Comparison of ENCODE assay signal across 7 mouse cellular contexts in the genomic region with DNA sequence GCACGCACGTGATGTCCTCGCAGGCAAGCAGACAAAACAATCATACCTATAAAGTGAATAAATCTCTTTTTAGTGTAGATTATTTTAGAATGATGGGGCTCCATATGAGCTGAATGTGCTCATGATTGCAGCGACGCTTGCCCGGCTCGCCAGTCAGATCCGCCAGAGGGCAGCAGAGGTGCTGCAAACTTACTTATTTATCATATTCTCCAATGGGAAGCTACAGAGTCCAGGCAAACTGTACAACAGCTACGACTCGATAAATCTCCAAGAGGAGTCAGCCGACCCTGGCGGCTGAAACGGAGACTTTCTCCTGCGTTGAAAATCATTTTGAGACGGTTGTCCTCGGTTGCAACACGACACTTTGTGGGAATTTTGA. TPM values are rescaled to one million over a fixed set of nuclear protein-coding genes. Genes with fewer than 3 reads are reported as not detected.
DNase-seq lines count a peak whose midpoint lies in the region; ATAC-seq lines count a peak whose summit lies in the region.

No protein-coding gene starts in this region.

- H3K4me2 ChIP-seq in intestine, embryonic 16.5 days (ENCODE audit: low read depth, low read length): peak overlapping the region; percentile 83
- peak overlapping the region; percentile 49 for H3K4me2 ChIP-seq in midbrain, embryonic 11.5 days

- ATAC-seq in intestine, embryonic 16.5 days: peak; percentile 45
- ATAC-seq in midbrain, embryonic 11.5 days (ENCODE audit: low FRiP score): peak; percentile 43

- H3K36me3 ChIP-seq in intestine, embryonic 16.5 days (ENCODE audit: control insufficient read depth, insufficient read depth, low read length): no peaks in the 10 kb centered on the region
- H3K36me3 ChIP-seq in midbrain, embryonic 11.5 days (ENCODE audit: control insufficient read depth, insufficient read depth, low read length): no peaks in the 10 kb centered on the region

- peak; percentile 93 for DNase-seq in adrenal gland, adult 2 months
- DNase-seq in embryo, embryonic 11.5 days (ENCODE audit: low read depth, low spot score): peak; percentile 85
- peak; percentile 68 to 80 for DNase-seq in gastrocnemius, postnatal 4 days (ENCODE audit: low spot score in 2 of 2)
- DNase-seq in left cerebral cortex, postnatal 36 days (ENCODE audit: low spot score in 2 of 2): peak; percentile 79 to 85
- peak; percentile 99 for DNase-seq in midbrain, embryonic 11.5 days (ENCODE audit: low spot score, missing footprints)
- DNase-seq in skeletal muscle tissue, adult 2 months (ENCODE audit: low read depth, low spot score): peak; percentile 63

- H3K27me3 ChIP-seq in intestine, embryonic 16.5 days (replicated peaks; ENCODE audit: control insufficient read depth, insufficient read depth, low read length): no peaks in the 10 kb centered on the region
- H3K27me3 ChIP-seq in midbrain, embryonic 11.5 days (ENCODE audit: control insufficient read depth, insufficient read depth, low read length): no peaks in the 10 kb centered on the region

- peak overlapping the region; percentile 57 for H3K27ac ChIP-seq in intestine, embryonic 16.5 days (ENCODE audit: low read length)
- no peak overlapping the region for H3K27ac ChIP-seq in midbrain, embryonic 11.5 days (ENCODE audit: low read depth, low read length)

- H3K9me3 ChIP-seq in intestine, embryonic 16.5 days (ENCODE audit: control insufficient read depth, low read length): no peaks in the 10 kb centered on the region
- no peaks in the 10 kb centered on the region for H3K9me3 ChIP-seq in midbrain, embryonic 11.5 days (ENCODE audit: control insufficient read depth, low read length)

- H3K9ac ChIP-seq in intestine, embryonic 16.5 days (ENCODE audit: low read depth, low read length): peak overlapping the region; percentile 66
- peak overlapping the region; percentile 42 for H3K9ac ChIP-seq in midbrain, embryonic 11.5 days (ENCODE audit: low read length)

- peaks cover 6% of the 10 kb centered on the region; the same call in 1 of the 2 replicates for H3K4me1 ChIP-seq in intestine, embryonic 16.5 days (ENCODE audit: control insufficient read depth, insufficient read depth, low read length)
- peaks cover 6% of the 10 kb centered on the region; the same call in 1 of the 2 replicates for H3K4me1 ChIP-seq in midbrain, embryonic 11.5 days (ENCODE audit: control insufficient read depth, insufficient read depth, low read length)

- intact Hi-C loops in left cerebral cortex, postnatal 36 days (cut with DNase I): loop anchor here (5.0 kb wide), 2 partner anchors 46 to 106 kb away; partner anchors contain the start of gene Uba6

- WGBS in intestine, embryonic 16.5 days: under 1% methylated on average over 17 of the region's 17 CpGs
- WGBS in midbrain, embryonic 11.5 days: 3% methylated on average over 17 of the region's 17 CpGs

- H3K4me3 ChIP-seq in intestine, embryonic 16.5 days (ENCODE audit: low read length): peak overlapping the region; percentile 50
- H3K4me3 ChIP-seq in midbrain, embryonic 11.5 days (ENCODE audit: low read depth, low read length): peak overlapping the region; percentile 77

RNA-seq across cellular contexts. Expression of gene Cenpc1, which starts 1.2 kb away (rescaled TPM):
- 10 to 100 TPM; 13.6 to 16.1 TPM for total RNA-seq in adrenal gland, adult 2 months (2021)
- polyA plus RNA-seq in adrenal gland, adult 2 months (2012; rRNA removed): 3.6 and 5.2 TPM in 2 replicates
- 10 to 100 TPM; 14.8 to 16.1 TPM for total RNA-seq in gastrocnemius, postnatal 4 days (2021)
- 19.9 and 21.6 TPM in 2 replicates for polyA plus RNA-seq in intestine, embryonic 16.5 days (2015; fragmentation: Nextera tagmentation; extraction: Ambion mirVana)
- 10 to 100 TPM; 20.3 to 24.2 TPM for total RNA-seq in left cerebral cortex, postnatal 36 days (2021)
- polyA plus RNA-seq in midbrain, embryonic 11.5 days (2014; fragmentation: Nextera tagmentation; extraction: Ambion mirVana): 47.6 and 60.3 TPM in 2 replicates

RNA-seq across cellular contexts. Expression of gene Stap1, which starts 5.0 kb away (rescaled TPM):
- total RNA-seq in adrenal gland, adult 2 months (2021): 1 to 10 TPM in 1 of 2 experiments, under 1 TPM in 1; 0.26 to 1.5 TPM
- not detected in 2 replicates for polyA plus RNA-seq in adrenal gland, adult 2 months (2012; rRNA removed)
- under 1 TPM; 0.13 to 0.66 TPM for total RNA-seq in gastrocnemius, postnatal 4 days (2021)
- 0.33 and 0.60 TPM in 2 replicates for polyA plus RNA-seq in intestine, embryonic 16.5 days (2015; fragmentation: Nextera tagmentation; extraction: Ambion mirVana)
- total RNA-seq in left cerebral cortex, postnatal 36 days (2021): not detected
- polyA plus RNA-seq in midbrain, embryonic 11.5 days (2014; fragmentation: Nextera tagmentation; extraction: Ambion mirVana): 0.10 and 0.15 TPM in 2 replicates
